Mouse (Mus musculus): ENCODE data around the gene Hpcal1. TPM values are rescaled to one million over a fixed set of nuclear protein-coding genes. Genes with fewer than 3 reads are reported as not detected.
A peak's percentile ranks its signal among the peaks of the same experiment; 100 is the strongest.
"Not testable (repeated sequence)": the region's sequence is repeated elsewhere in the genome, so short reads cannot be mapped to it uniquely, and the experiment has no call there.

Hpcal1 gene
- total RNA-seq, 1 experiment from 2014 or later, result 26.8 TPM

DNA sequence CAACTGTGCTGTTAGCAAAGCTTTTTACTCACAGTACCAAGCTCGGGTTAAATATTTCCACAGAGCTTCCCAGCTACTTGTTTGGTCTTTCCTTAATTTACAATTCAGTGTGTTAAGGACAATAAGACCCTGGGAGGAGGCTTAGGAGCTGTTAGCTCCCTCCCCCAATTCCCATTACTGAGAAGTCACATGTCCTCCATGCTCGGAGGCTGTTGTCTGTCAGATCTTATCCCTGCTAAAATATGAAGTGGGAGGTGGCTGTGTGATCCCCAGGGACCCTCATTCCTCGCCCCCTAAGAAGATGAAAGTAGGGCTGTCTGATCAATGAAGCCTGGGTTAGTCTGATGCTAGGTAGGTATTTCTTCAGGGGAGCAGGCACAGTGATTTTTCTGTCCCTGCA, 88.4 kb downstream of the Hpcal1 start:
- DNase-seq, result no peak

DNA sequence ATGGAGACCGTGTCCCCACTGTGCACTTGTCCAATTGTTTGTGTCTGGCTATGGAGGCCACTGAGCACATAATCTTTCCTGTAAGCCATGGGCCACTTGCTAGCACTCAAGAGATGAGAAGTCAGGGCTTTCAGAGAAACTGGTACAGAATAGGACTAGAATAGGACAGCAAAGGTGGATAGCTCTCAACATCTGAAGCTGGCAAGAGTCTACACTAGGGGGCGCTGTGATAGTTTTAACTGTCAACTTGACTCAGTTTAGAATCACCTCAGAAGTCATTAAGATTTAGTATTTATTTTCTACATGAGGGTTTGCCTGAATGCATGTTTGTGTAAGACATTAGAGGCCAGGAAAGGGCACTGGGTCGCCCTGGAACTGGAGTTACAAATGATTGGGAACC, 98.8 kb downstream of the Hpcal1 start:
- no peak for DNase-seq

DNA sequence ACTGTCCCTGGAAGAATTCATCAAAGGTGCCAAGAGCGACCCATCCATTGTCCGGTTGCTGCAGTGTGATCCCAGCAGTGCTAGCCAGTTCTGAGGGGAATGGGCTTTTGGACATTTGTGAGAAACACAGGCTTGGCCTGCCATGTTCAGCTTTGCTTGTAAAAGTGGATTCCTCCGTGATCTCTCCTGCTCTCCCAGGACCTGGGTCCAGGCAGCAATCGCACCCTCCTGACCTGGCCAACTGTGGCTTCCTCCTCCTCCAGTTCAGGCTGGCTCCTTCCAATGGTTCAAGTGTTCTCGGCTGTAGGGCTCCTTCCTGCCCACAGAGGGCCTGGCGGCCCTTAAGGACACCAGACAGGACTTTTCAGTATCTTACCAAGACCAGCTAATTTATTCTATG, 100.5 kb downstream of the Hpcal1 start:
- no peak for DNase-seq

DNA sequence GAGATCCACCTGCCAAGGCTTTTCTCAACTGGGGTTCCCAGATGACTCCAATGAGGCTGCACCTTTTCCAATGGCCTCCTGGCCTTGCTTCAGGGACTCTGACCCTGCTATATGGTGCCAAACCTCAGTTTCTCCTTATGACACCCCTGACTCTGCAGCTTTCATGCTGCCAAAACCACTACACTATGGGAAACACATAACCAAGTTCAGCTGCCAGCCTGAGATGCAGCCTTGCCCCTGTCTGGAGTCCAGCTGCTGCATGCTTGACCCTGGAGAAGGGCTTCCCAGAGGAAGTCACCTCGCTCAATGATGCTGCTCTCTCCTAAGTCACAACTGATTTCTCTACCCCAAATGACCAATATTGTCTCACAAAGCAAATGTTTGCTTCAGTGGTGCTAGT, 102.1 kb downstream of the Hpcal1 start:
- no peak for DNase-seq

DNA sequence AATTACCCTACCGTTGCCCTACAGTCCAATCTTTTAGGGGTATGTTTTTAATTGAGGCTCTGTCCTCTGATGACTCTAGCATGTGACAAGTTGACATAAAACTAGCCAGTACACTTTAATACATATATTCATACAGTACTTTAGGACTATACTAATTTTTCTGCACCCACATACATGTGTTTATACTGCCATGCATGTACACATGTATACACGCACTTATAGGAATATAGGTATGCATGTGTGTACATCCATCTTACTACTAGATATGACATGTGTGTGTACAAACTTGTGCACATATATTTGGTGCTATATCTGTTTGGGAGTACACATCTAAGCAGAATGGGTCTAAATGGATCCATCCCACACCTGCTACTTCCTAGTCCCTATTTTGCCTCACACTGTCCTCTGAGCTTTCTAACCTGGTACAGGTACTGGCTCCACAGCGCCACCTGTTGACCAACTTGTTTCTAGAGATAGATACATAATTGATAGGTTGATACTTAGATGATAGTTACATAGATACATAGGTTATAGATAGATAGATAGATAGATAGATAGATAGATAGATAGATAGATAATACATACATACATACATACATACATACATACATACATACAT, 105.1 kb downstream of the Hpcal1 start:
- DNase-seq, result peak; percentile 78

DNA sequence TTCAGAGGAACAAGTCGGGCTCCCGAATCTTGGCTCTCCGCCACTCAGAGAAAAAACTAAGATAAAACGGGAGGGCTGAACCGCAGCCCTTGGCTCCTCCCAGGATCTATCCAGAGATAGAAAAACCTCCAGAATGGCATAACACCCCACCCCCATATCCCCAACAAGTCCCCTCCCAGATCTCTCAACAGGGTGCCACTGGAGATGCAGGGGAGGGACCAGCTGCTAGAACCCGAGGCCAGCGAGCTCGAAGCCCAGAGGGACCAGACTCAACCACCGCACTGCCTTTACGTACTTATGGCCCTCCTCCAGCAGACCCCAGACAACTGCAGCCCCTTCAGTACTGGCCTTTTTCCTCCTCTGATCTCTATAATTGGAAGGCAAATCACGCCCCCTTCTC, 107.6 kb downstream of the Hpcal1 start:
- not testable (repeated sequence) for DNase-seq

DNA sequence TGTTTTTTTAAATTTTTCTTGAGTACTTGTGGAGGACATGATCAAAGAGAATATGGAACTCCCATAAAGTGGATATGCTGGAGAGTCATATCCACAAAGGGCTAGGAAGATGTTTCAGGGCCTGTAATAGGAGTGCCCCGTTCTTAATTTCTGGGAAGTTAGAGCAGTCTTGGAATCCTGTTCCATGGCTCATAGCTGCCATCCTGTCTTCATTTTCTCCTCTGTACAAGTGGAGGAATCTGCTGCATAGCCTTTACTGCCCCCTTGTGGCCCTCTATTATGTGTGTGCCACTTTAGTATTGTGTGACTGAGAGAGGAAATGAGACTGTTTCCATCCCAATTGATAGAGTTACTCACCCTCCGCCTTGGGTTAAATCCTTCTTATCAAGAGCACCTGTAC, 117.9 kb downstream of the Hpcal1 start:
- peak; percentile 77 for DNase-seq

DNA sequence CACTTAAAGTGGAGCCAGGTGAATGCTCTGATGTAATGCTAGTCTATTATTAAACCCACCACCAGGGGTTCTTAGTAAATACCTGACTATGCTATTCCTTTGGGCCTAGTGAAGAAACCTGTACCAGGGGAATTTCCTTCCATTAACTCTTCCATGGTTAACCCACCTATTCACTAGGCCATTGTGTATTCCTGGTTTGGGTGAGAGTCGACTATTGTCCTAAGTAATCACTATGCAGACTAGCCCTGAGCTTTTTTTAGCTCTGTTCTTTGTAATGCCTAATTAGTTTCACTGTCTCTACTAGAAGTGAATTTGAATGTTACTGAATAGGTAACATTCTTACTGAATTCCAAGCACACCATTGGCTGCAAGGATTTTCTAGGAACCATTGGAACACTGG, 144.6 kb downstream of the Hpcal1 start:
- not testable (repeated sequence) for DNase-seq

Other genes with a start within 250 kb of the Hpcal1 start
- gene Odc1, start 146.1 kb upstream of the Hpcal1 start, total RNA-seq (2021), result 246 and 273 TPM in 2 replicates